Mouse (Mus musculus) lung, postnatal 0 days (tissue): ENCODE measurements around the gene Cnpy3.

ENCODE experiments used
- CTCF ChIP-seq: IDR thresholded peaks from 2 replicates; pipeline ENCODE4 v1.5.1; 2016; ENCODE audit warnings: antibody characterized with exemption, mild to moderate bottlenecking
- EP300 ChIP-seq: IDR thresholded peaks from 2 replicates; pipeline ENCODE4 v1.6.1; 2016; ENCODE audit warnings: antibody characterized with exemption, mild to moderate bottlenecking, control low read depth

DNA sequence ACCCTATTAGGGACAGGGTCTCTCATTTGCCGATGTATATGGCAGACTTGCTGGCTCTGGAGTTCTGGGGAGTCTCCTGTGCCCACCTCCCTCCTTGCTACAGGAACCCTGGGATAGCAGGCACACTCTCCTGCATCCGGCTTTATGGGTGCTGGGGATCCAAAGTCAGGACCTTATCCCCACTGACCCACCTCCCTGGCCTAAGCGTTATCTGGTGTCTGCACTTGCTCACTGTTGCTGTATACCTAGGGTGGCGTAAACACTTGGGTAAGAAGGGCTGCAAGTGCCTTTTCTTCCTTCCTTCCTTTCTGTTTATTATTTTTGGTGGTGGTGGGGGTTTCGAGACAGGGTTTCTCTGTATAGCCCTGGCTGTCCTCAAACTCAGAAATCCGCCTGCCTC lies 10.7 kb downstream of the Cnpy3 start:
- TF ChIP-seq EP300, result no peak
- no peak for TF ChIP-seq CTCF
